Mouse (Mus musculus) erythroblast, embryonic 14.5 days (primary cell): ENCODE data around the gene Parva.

ENCODE experiments used
- GATA1 ChIP-seq: IDR thresholded peaks from 2 replicates; pipeline ENCODE4 v1.6.1; 2012; ENCODE audit warnings: low read length, inconsistent platforms, mixed read lengths
- TAL1 ChIP-seq: IDR thresholded peaks from 3 replicates; pipeline ENCODE4 v1.6.1; 2012; ENCODE audit warnings: low read length, inconsistent platforms, mixed read lengths

- TF ChIP-seq GATA1: no peak
- TF ChIP-seq TAL1: no peak
These were observed 72.3 kb downstream of the Parva start for GRCm38 (mm10) chr7:112499453-112500133.
